Comparison of ENCODE assay signal across 16 mouse cellular contexts in the genomic region with DNA sequence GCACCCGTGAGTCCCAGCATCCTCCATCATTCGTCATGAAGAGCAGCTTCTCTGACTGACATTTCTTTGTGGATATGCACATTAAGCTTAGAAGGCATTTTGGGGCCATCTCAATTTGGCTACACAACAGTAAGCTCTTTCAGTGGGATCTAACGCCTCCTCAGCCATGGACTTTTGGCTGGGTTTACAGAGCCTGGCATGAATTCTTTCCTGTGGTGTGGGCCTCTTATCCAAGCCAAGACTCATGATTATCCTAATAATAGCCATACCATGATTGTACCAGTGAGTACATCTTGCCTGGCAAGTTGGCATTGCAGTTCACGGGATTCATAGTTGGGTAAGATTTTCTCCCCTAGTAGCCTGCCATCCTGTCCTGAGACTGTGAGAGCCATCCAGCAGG.
A peak's percentile ranks its signal among the peaks of the same experiment; 100 is the strongest.
DNase-seq lines count a peak whose midpoint lies in the region; ATAC-seq lines count a peak whose summit lies in the region.
"Had no signal": no experiment of that assay in that cellular context is flagged by ENCODE, and none has a peak within 500 bp of the region (broad histone marks: within the 10 kb centered on the region; RNA-seq: fewer than 3 reads in every experiment).

No protein-coding gene starts in this region.

- peak; percentile 64 for ATAC-seq in frontal cortex, adult (ENCODE audit: low TSS enrichment)
- ATAC-seq: CD4-positive, CD25-positive, alpha-beta regulatory T cell, adult 4 months had no signal

- DNase-seq in frontal cortex, adult 2 months (ENCODE audit: extremely low spot score in 1 of 2, low spot score in 1 of 2): no peak
- DNase-seq in left cerebral cortex, postnatal 4 days: peak; percentile 69
- no peak for DNase-seq in left cerebral cortex, adult 11 months (ENCODE audit: low spot score)
- DNase-seq in cerebellum, postnatal 14 days: peak; percentile 83 to 92
- DNase-seq in right cerebral cortex, postnatal 25 days: no peak
- DNase-seq in urinary bladder, postnatal 10 days (ENCODE audit: low spot score): no peak
- no peak for DNase-seq in adipocyte (ENCODE audit: low spot score)
- DNase-seq: adrenal gland, adult 2 months; gastrocnemius, postnatal 14 days; kidney, adult 11 months; kidney, postnatal 10 days; lung, postnatal 14 days; right cerebral cortex, postnatal 14 days; thymus, postnatal 25 days had no signal

- intact Hi-C loops in left cerebral cortex, postnatal 4 days (cut with DNase I): no loop called here

Comparison
In these comparisons a context has a peak if more than half of its experiments do, and no peak if none do; other contexts are left out.
1. DNase-seq: peak in left cerebral cortex, postnatal 4 days (single experiment) and cerebellum, postnatal 14 days (2 of 2); none in frontal cortex, adult 2 months (0 of 2), left cerebral cortex, adult 11 months (single experiment), right cerebral cortex, postnatal 25 days (single experiment), urinary bladder, postnatal 10 days (single experiment) and adipocyte (single experiment).